18 mouse cellular contexts compared by ENCODE assay signal in genomic region chrX:135962342-135962741, GRCm38 (mm10). TPM values are rescaled to one million over a fixed set of nuclear protein-coding genes. Genes with fewer than 3 reads are reported as not detected.
DNase-seq lines count a peak whose midpoint lies in the region; ATAC-seq lines count a peak whose summit lies in the region.
"Had no signal": no experiment of that assay in that cellular context is flagged by ENCODE, and none has a peak within 500 bp of the region (broad histone marks: within the 10 kb centered on the region; RNA-seq: fewer than 3 reads in every experiment).

No protein-coding gene starts in this region.

- H3K4me2 ChIP-seq in hindbrain, embryonic 14.5 days (replicated peaks), result no peak overlapping the region
- H3K4me2 ChIP-seq in hindbrain, embryonic 12.5 days (replicated peaks), result no peak overlapping the region
- H3K4me2 ChIP-seq in midbrain, embryonic 15.5 days, result no peak overlapping the region
- H3K4me2 ChIP-seq: lung, embryonic 15.5 days had no signal

- no peaks in the 10 kb centered on the region for H3K36me3 ChIP-seq in hindbrain, embryonic 14.5 days (replicated peaks; ENCODE audit: control insufficient read depth, insufficient read depth)
- no peaks in the 10 kb centered on the region; the same call in 1 of the 2 replicates for H3K36me3 ChIP-seq in hindbrain, embryonic 12.5 days
- H3K36me3 ChIP-seq in midbrain, embryonic 15.5 days (replicated peaks), result no peaks in the 10 kb centered on the region
- H3K36me3 ChIP-seq: heart, embryonic 10.5 days; lung, embryonic 15.5 days had no signal

- no peaks in the 10 kb centered on the region for H3K9me3 ChIP-seq in hindbrain, embryonic 14.5 days (ENCODE audit: control insufficient read depth, low read length)
- no peaks in the 10 kb centered on the region for H3K9me3 ChIP-seq in hindbrain, embryonic 12.5 days (replicated peaks)
- no peaks in the 10 kb centered on the region for H3K9me3 ChIP-seq in midbrain, embryonic 15.5 days
- H3K9me3 ChIP-seq: heart, embryonic 10.5 days; lung, embryonic 15.5 days had no signal

- no peaks in the 10 kb centered on the region for H3K27me3 ChIP-seq in hindbrain, embryonic 14.5 days (ENCODE audit: control insufficient read depth, insufficient read depth, low read length)
- H3K27me3 ChIP-seq in hindbrain, embryonic 12.5 days, result no peaks in the 10 kb centered on the region
- H3K27me3 ChIP-seq in midbrain, embryonic 15.5 days (replicated peaks), result no peaks in the 10 kb centered on the region
- H3K27me3 ChIP-seq: lung, embryonic 15.5 days had no signal

- DNase-seq in hindbrain, embryonic 14.5 days (ENCODE audit: low spot score), result no peak
- peak; percentile 69 for DNase-seq in CD4-positive, CD25-positive, alpha-beta regulatory T cell, adult 2 months (ENCODE audit: low read depth, low spot score)
- peak; percentile 48 for DNase-seq in brain, adult 2 months (ENCODE audit: low read depth, low spot score)
- no peak for DNase-seq in cerebellum, postnatal 4 days (ENCODE audit: low spot score in 2 of 2)
- no peak for DNase-seq in left cerebral cortex, adult 11 months (ENCODE audit: low spot score)
- DNase-seq: adrenal gland, postnatal 10 days; cerebellum, adult 18-20 months; cerebellum, postnatal 25 days; kidney, adult 9 months; kidney, postnatal 25 days; lung, postnatal 4 days; thymus, postnatal 14 days had no signal

- no peak overlapping the region for H3K9ac ChIP-seq in hindbrain, embryonic 14.5 days
- H3K9ac ChIP-seq in hindbrain, embryonic 12.5 days, result no peak overlapping the region
- H3K9ac ChIP-seq in midbrain, embryonic 15.5 days, result no peak overlapping the region
- H3K9ac ChIP-seq: liver, embryonic 14.5 days; lung, embryonic 15.5 days had no signal

- no peak for ATAC-seq in hindbrain, embryonic 14.5 days (ENCODE audit: low FRiP score)
- no peak for ATAC-seq in hindbrain, embryonic 12.5 days (ENCODE audit: low FRiP score)
- ATAC-seq in midbrain, embryonic 15.5 days (replicated peaks), result peak; percentile 63
- ATAC-seq: Patski had no signal

- 36% methylated on average over 2 of the region's 2 CpGs for WGBS in hindbrain, embryonic 14.5 days
- WGBS in hindbrain, embryonic 12.5 days, result 64% methylated on average over 2 of the region's 2 CpGs
- WGBS in midbrain, embryonic 15.5 days, result 51% methylated on average over 2 of the region's 2 CpGs

- no peak overlapping the region for H3K4me3 ChIP-seq in hindbrain, embryonic 14.5 days (replicated peaks; ENCODE audit: low read length)
- no peak overlapping the region for H3K4me3 ChIP-seq in hindbrain, embryonic 12.5 days
- no peak overlapping the region for H3K4me3 ChIP-seq in midbrain, embryonic 15.5 days
- H3K4me3 ChIP-seq: heart, embryonic 10.5 days; lung, embryonic 15.5 days had no signal

- H3K27ac ChIP-seq in hindbrain, embryonic 14.5 days, result peak overlapping the region; percentile 71
- no peak overlapping the region for H3K27ac ChIP-seq in hindbrain, embryonic 12.5 days
- H3K27ac ChIP-seq in midbrain, embryonic 15.5 days, result peak overlapping the region; percentile 77
- H3K27ac ChIP-seq: heart, embryonic 10.5 days; liver, embryonic 14.5 days; lung, embryonic 15.5 days had no signal

- H3K4me1 ChIP-seq in hindbrain, embryonic 14.5 days (replicated peaks; ENCODE audit: control insufficient read depth, insufficient read depth, low read length), result peaks cover 10% of the 10 kb centered on the region
- H3K4me1 ChIP-seq in hindbrain, embryonic 12.5 days, result no peaks in the 10 kb centered on the region
- peaks cover 13% of the 10 kb centered on the region for H3K4me1 ChIP-seq in midbrain, embryonic 15.5 days

RNA-seq across cellular contexts. Expression of gene Arxes2, which starts 31.3 kb away (rescaled TPM):
- polyA plus RNA-seq in hindbrain, embryonic 14.5 days (2014; fragmentation: Nextera tagmentation; extraction: Ambion mirVana), result 271 and 297 TPM in 2 replicates
- 144 and 146 TPM in 2 replicates for polyA plus RNA-seq in hindbrain, embryonic 12.5 days (2016; fragmentation: Nextera tagmentation; extraction: Ambion mirVana)
- polyA plus RNA-seq in midbrain, embryonic 15.5 days (2015; fragmentation: Nextera tagmentation; extraction: Ambion mirVana), result 299 and 305 TPM in 2 replicates

Comparison
In these comparisons a context has a peak if more than half of its experiments do, and no peak if none do; other contexts are left out.
1. DNase-seq: peak in CD4-positive, CD25-positive, alpha-beta regulatory T cell, adult 2 months (single experiment) and brain, adult 2 months (single experiment); none in hindbrain, embryonic 14.5 days (single experiment), cerebellum, postnatal 4 days (0 of 2) and left cerebral cortex, adult 11 months (single experiment).